Mouse (Mus musculus): ENCODE results near the gene Tmem114. TPM values are rescaled to one million over a fixed set of nuclear protein-coding genes. Genes with fewer than 3 reads are reported as not detected.

The Tmem114 gene
- total RNA-seq, 2 experiments from 2014 or later = not detected

DNA sequence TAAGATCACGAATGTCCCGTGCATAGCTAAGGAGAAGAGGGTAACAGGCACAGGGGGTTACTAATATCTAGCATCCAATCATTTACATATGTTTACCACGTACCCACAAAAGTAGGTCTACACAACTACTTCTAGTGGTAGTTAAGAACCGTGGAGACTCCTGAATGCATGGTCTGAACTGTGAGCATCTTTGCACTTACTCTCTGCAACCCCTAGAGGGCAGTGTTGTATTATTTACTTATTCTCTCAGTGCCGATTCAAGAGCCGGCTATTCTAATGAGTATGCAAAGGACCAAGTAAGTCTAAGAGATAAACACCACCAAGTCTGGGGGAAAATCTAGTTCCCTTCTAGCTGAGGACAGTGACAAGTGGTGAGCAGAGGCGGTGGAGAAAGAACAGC, 12.7 kb downstream of the Tmem114 start:
- DNase-seq (ENCODE audit: low spot score in 2 of 2) = no peak

DNA sequence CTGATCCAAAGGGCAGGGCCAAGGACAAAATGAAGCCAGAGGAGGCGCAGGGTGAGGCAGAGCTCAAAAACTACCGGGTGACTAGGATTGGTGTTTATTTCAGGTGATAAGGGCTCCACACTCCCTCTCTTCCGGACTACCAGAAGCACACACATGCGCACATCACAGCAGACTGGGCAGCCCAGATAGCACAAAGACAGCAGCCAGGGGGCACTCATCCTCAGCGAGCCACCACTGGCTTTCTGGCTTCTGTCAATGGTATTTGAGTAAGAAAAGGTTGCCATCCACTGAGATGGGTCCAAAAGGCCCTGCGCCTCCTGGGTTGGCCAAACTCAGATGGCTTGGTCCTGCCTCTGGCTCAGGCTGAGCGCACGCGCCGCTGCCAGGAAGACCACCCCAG, 15.7 kb downstream of the Tmem114 start:
- DNase-seq (ENCODE audit: low spot score in 2 of 2) = no peak

DNA sequence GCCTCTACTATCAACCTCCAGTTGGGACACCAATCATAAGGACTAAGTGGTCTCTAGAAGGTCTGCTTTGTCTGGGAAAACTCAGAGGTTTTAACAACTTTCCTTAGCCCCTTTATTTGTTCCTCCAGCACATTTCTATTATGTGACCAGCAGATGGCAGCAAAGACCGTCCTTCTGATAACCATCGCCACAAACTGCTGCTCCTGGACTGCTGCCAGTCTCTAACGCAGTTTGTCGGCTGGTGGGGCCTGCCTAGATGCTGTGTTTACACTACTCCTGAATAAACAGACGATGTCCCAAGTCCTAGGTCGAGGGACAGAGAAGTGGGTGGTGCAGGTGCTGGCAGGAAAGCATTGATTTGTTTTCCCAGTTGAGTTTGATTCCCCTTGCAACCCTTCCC, 18.2 kb downstream of the Tmem114 start:
- DNase-seq (ENCODE audit: low spot score in 2 of 2) = peak; percentile 45 to 73

DNA sequence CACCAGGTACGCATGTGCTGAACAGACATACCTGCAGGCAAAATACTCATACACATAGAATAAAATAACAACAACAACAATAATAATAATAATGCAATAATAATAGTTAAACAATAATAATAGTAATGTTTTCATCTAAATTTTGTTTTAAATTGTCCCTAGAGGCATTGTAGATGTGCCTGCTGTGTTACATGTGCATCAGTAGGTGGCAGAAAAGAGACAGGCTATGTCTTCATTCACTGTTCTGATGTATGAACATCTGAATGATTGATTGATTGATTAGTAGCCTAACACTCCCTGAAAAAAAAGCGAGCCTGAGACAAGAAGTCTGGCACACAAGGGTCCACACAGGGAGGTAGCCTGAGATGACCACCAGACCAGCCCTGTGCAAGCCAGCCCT, 22.3 kb downstream of the Tmem114 start:
- no peak for DNase-seq (ENCODE audit: low spot score in 2 of 2)

- DNase-seq (ENCODE audit: low spot score in 2 of 2) = no peak
Observed at GRCm38 (mm10) chr16:8401171-8401955, 23.6 kb downstream of the Tmem114 start.

DNA sequence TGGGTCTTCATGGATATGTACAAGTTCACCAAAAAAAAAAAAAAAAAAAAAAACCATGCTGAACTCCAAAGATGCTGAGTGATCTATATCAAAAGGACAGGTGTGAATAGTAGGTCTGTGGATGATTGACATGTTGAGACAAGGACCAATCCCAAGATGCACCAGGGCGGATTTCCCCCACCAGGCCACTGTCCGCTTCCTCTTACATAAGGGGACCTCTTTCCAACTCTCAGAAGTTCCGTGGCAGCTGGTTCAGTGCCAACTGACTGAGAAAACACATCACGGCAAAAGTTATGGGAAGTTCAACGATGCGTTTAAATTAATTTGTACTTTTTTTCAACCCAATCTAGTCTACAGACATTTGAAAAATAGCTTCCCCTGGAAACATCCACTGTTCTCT, 25.1 kb downstream of the Tmem114 start:
- DNase-seq (ENCODE audit: low spot score in 2 of 2) = no peak

DNA sequence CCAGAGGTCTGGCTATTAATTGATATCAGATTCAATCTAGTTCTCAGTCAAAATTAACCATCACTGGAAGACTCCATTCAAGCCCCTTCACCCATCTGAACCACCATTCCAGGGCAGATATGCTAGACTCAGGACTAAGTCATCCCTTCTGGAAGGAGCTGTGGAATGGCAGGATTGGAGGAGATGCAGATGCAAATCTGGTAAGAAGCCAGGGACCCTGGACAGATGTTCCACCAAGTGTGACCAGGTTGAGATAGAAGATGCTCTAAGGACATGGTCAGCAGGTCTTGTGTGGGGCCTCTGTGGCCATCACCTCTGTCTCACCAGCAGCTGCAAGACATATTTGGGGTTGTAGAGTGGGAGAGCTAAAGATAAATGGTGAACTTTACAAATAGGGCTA, 30.0 kb downstream of the Tmem114 start:
- no peak for DNase-seq (ENCODE audit: low spot score in 2 of 2)

DNA sequence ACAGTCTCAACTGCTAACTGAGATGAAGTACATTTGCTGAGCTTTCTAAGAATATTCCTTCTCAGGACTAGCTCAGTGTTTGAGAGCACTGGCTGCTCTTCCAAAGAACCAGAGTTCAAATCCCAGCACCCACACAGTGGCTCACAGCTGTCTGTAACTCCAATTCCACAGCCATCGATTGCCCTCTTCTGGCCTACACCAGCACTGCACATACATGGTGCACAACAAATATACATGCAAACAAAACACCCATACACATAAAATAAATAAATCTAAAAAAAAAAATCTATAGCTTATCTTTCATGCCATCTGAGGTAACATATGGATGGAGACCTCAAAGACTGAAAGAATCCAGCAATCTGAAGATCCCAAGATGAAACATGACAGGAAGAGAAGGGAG, 36.4 kb downstream of the Tmem114 start:
- no peak for DNase-seq (ENCODE audit: low spot score in 2 of 2)

DNA sequence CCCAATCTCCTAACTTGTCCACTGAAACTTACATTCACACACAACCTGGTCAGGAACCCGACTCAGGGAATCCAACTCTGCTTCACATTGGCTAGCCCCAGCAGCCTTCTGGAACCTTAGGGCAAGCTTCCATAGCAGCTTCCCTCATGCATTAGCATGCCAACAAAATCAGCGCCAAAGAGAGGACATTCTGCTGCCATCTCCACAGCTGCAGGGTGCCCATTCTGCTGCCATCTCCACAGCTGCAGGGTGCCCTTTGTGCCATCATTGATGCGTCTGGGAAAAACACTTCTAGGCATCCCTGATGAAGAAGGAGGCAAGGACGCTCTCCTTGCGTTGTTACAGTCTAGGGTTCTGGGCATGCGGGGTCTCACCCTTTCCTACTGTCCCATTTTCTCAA, 38.5 kb downstream of the Tmem114 start:
- no peak for DNase-seq (ENCODE audit: low spot score in 2 of 2)

DNA sequence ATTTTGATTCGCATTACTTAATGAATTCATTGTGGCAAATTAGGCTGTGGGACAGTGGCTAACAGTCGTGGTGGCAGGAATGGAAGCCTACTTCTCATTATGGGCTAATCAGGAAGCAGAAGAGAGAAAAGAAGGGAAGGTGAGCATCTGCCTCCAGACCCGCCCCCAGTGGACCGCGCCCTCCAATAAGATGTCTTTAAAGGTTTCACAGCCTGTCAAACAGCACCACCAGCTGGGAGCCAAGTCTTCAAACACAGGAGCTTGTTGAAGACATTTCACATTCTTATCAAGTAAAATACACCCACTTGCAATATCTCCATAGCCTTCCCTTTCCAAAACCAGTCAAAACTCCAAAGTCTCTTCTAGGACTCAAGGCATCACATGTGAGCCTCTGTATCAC, 39.3 kb downstream of the Tmem114 start:
- DNase-seq (ENCODE audit: low spot score in 2 of 2) = no peak

DNA sequence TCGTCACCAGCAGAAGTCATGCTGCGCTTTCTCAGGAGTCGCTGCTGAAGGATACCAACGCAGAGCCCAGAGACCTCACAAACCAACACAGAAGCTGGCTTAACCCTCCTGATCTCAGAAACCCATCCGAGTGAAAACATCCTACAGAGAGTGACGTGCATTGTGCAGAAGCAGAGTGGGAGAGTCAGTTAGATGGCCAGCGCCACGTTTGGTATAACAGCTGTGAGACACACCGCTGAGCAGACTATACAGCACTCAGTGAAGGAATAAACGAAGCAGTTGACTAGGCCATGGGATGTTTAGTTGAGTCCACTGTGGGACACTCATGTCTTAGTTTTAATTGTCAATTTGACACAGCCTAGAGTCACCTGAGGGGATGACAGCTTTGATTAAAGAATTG, 40.2 kb downstream of the Tmem114 start:
- DNase-seq (ENCODE audit: low spot score in 2 of 2) = no peak

- no peak for DNase-seq (ENCODE audit: low spot score in 2 of 2)
Observed at GRCm38 (mm10) chr16:8383396-8383795, 41.5 kb downstream of the Tmem114 start.

DNA sequence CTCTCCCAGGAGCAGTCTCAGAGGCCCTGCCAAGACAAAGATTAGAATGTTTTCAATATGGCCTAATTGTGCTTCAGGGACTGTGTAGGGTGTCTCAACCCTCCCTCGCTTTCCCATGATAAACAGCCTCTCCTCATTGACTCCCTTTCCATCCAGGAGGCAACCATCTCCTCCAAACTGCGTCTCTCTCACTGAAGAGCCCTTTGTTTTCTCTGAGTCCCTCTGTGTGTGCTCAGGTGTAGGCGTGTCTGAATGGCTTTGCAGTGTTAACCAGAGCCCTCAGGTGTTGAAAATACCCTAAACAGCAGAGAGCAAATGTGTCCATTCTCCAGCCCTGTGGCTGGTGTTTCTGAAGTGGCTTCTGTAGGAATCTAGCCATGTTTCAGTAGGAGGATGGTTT, 61.9 kb downstream of the Tmem114 start:
- DNase-seq (ENCODE audit: low spot score in 2 of 2) = no peak

Other genes with a start within 250 kb of the Tmem114 start
- gene Mettl22, start 45.7 kb upstream of the Tmem114 start, total RNA-seq (2021) = 10 to 100 TPM; 46.6 to 51.5 TPM
- gene Abat, start 88.3 kb upstream of the Tmem114 start, total RNA-seq (2021) = 10 to 100 TPM in 1 of 2 experiments, 1 to 10 TPM in 1; 9.7 to 10.5 TPM
- gene Pmm2, start 212.5 kb upstream of the Tmem114 start, total RNA-seq (2021) = 10 to 100 TPM; 33.6 to 34.3 TPM
- gene Tmem186, start 212.6 kb upstream of the Tmem114 start, total RNA-seq (2021) = 10 to 100 TPM in 1 of 2 experiments, 1 to 10 TPM in 1; 9.3 to 10.6 TPM
- 10 to 100 TPM; 44.8 to 49.2 TPM for gene Carhsp1, start 247.0 kb upstream of the Tmem114 start, total RNA-seq (2021)